Mouse (Mus musculus): ENCODE data around the gene Prdm13.

The Prdm13 gene

GRCm38 (mm10) chr4:21678101-21678974 is 7.4 kb downstream of the Prdm13 start:
- DNase-seq (ENCODE audit: low read depth, low spot score): no peak

- no peak for DNase-seq (ENCODE audit: low read depth, low spot score)
These were observed 11.1 kb downstream of the Prdm13 start for GRCm38 (mm10) chr4:21674691-21675090.

GRCm38 (mm10) chr4:21674042-21674441 is 11.7 kb downstream of the Prdm13 start:
- peak; percentile 23 for DNase-seq (ENCODE audit: low read depth, low spot score)

GRCm38 (mm10) chr4:21665961-21666360 is 19.8 kb downstream of the Prdm13 start:
- no peak for DNase-seq (ENCODE audit: low read depth, low spot score)

GRCm38 (mm10) chr4:21658184-21658583 is 27.6 kb downstream of the Prdm13 start:
- no peak for DNase-seq (ENCODE audit: low read depth, low spot score)

GRCm38 (mm10) chr4:21629275-21629583 is 56.5 kb downstream of the Prdm13 start:
- DNase-seq (ENCODE audit: low read depth, low spot score): no peak

- DNase-seq (ENCODE audit: low read depth, low spot score): no peak
These were observed 57.1 kb downstream of the Prdm13 start for GRCm38 (mm10) chr4:21628367-21629274.
